Mouse (Mus musculus) kidney, embryonic 14.5 days (tissue): Measurements from ENCODE around the gene Ankrd28. TPM values are rescaled to one million over a fixed set of nuclear protein-coding genes. Genes with fewer than 3 reads are reported as not detected.

Experiments
- ATAC-seq: fragments of 200-750 bp; cut with Nextera tagmentation; 2 replicates; pipeline ENCODE4 v1.8.0; 2017; ENCODE audit warnings: moderate number of reproducible peaks, mild to moderate bottlenecking, moderate TSS enrichment, moderate library complexity; ENCODE audit not compliant: low FRiP score, low TSS enrichment
- H3K27ac ChIP-seq: fragments of 300-500 bp; sonication (generic); 2 replicates; pipeline ENCODE4 v1.5.1; 2014; ENCODE audit warnings: low read depth, mild to moderate bottlenecking, low read length, moderate library complexity, mixed read lengths
- H3K27me3 ChIP-seq: fragments of 300-500 bp; sonication (generic); 2 replicates; pipeline ENCODE4 v1.6.1; 2014; ENCODE audit warnings: mild to moderate bottlenecking, low read length; ENCODE audit not compliant: control insufficient read depth, insufficient read depth
- H3K36me3 ChIP-seq: fragments of 300-500 bp; sonication (generic); 2 replicates; pipeline ENCODE4 v1.6.1; 2014; ENCODE audit warnings: low read length, mixed read lengths; ENCODE audit not compliant: control insufficient read depth, insufficient read depth
- H3K4me1 ChIP-seq: fragments of 300-500 bp; sonication (generic); 2 replicates; pipeline ENCODE4 v1.6.1; 2014; ENCODE audit warnings: low read length, mixed read lengths; ENCODE audit not compliant: control insufficient read depth, insufficient read depth
- H3K4me2 ChIP-seq: fragments of 300-500 bp; sonication (generic); replicated peaks from 2 replicates; pipeline ENCODE4 v1.6.1; 2014; ENCODE audit warnings: low read depth, mild to moderate bottlenecking, low read length
- H3K4me3 ChIP-seq: fragments of 300-500 bp; sonication (generic); 2 replicates; pipeline ENCODE4 v1.5.1; 2014; ENCODE audit warnings: mild to moderate bottlenecking, low read length
- H3K9ac ChIP-seq: fragments of 300-500 bp; sonication (generic); 2 replicates; pipeline ENCODE4 v1.6.1; 2014; ENCODE audit warnings: low read depth, mild to moderate bottlenecking, low read length, moderate library complexity
- H3K9me3 ChIP-seq: fragments of 300-500 bp; sonication (generic); 2 replicates; pipeline ENCODE4 v1.6.1; 2016; ENCODE audit warnings: low read length; ENCODE audit not compliant: control insufficient read depth
- WGBS: fragments of 180-500 bp; shearing (Covaris S2); extraction: QIAGEN DNeasy Blood & Tissue Kit; methylation state at CpG from one replicate; pipeline ENCODE4 v1.1.7; 2014; 5-methylcytosine and 5-hydroxymethylcytosine counted together
- polyA plus RNA-seq: library from polyadenylated mRNA; unstranded; fragments of >200 nt; fragmentation: Nextera tagmentation; extraction: Ambion mirVana; gene quantifications from 2 replicates; pipeline ENCODE4 v1.2.1, GENCODE M21; 2014

Ankrd28 gene
- polyA plus RNA-seq, 1 experiment from 2014 or later, result 11.0 TPM

GRCm38 (mm10) chr14:31800976-31801375, 29.5 kb downstream of the Ankrd28 start:
- 87% methylated on average over 7 of the region's 7 CpGs for WGBS
- no peak for ATAC-seq
- no peak overlapping the region for H3K27ac ChIP-seq
- H3K9ac ChIP-seq, result no peak overlapping the region
- no peak overlapping the region for H3K4me3 ChIP-seq
- no peaks in the 10 kb centered on the region for H3K4me1 ChIP-seq
- H3K9me3 ChIP-seq, result no peaks in the 10 kb centered on the region
- H3K27me3 ChIP-seq, result no peaks in the 10 kb centered on the region
- no peaks in the 10 kb centered on the region for H3K36me3 ChIP-seq
- H3K4me2 ChIP-seq, result no peak overlapping the region

GRCm38 (mm10) chr14:31800446-31800845, 30.0 kb downstream of the Ankrd28 start:
- WGBS, result 91% methylated on average over 5 of the region's 5 CpGs

GRCm38 (mm10) chr14:31798937-31799336, 31.5 kb downstream of the Ankrd28 start:
- H3K36me3 ChIP-seq, result no peaks in the 10 kb centered on the region
- H3K9me3 ChIP-seq, result no peaks in the 10 kb centered on the region
- no peaks in the 10 kb centered on the region for H3K4me1 ChIP-seq
- H3K4me2 ChIP-seq, result no peak overlapping the region
- no peaks in the 10 kb centered on the region for H3K27me3 ChIP-seq
- H3K4me3 ChIP-seq, result no peak overlapping the region
- 68% methylated on average over 10 of the region's 10 CpGs for WGBS
- ATAC-seq, result no peak
- H3K9ac ChIP-seq, result no peak overlapping the region
- no peak overlapping the region for H3K27ac ChIP-seq

More at GRCm38 (mm10) chr14:31800446-31800845, 30.0 kb downstream of the Ankrd28 start:
- no peak for ATAC-seq
- no peaks in the 10 kb centered on the region for H3K36me3 ChIP-seq
- no peak overlapping the region for H3K4me3 ChIP-seq
- H3K9me3 ChIP-seq, result no peaks in the 10 kb centered on the region
- no peak overlapping the region for H3K9ac ChIP-seq
- no peaks in the 10 kb centered on the region for H3K27me3 ChIP-seq
- no peak overlapping the region for H3K27ac ChIP-seq
- no peak overlapping the region for H3K4me2 ChIP-seq
- no peaks in the 10 kb centered on the region for H3K4me1 ChIP-seq

- Histone ChIP-seq H3K4me3 (no peak overlapping the region), H3K9ac (no peak overlapping the region), H3K27ac (no peak overlapping the region), H3K4me1 (no peaks in the 10 kb centered on the region), H3K36me3 (no peaks in the 10 kb centered on the region), H3K27me3 (no peaks in the 10 kb centered on the region), H3K4me2 (no peak overlapping the region), H3K9me3 (no peaks in the 10 kb centered on the region)
- no peak for ATAC-seq
- 48% methylated on average over 1 of the region's 1 CpGs for WGBS
Observed at GRCm38 (mm10) chr14:31795535-31795934, 34.9 kb downstream of the Ankrd28 start.

GRCm38 (mm10) chr14:31794776-31795126, 35.7 kb downstream of the Ankrd28 start:
- Histone ChIP-seq H3K36me3 (no peaks in the 10 kb centered on the region), H3K4me2 (no peak overlapping the region), H3K27ac (no peak overlapping the region), H3K9ac (no peak overlapping the region), H3K27me3 (no peaks in the 10 kb centered on the region), H3K4me3 (no peak overlapping the region), H3K9me3 (no peaks in the 10 kb centered on the region), H3K4me1 (no peaks in the 10 kb centered on the region)
- 45% methylated on average over 1 of the region's 1 CpGs for WGBS
- no peak for ATAC-seq

- H3K36me3 ChIP-seq, result no peaks in the 10 kb centered on the region
- no peaks in the 10 kb centered on the region for H3K4me1 ChIP-seq
- H3K27me3 ChIP-seq, result no peaks in the 10 kb centered on the region
- WGBS, result 63% methylated on average over 4 of the region's 4 CpGs
- no peaks in the 10 kb centered on the region for H3K9me3 ChIP-seq
- no peak for ATAC-seq
- no peak overlapping the region for H3K9ac ChIP-seq
- H3K27ac ChIP-seq, result no peak overlapping the region
- no peak overlapping the region for H3K4me3 ChIP-seq
- H3K4me2 ChIP-seq, result no peak overlapping the region
Observed at GRCm38 (mm10) chr14:31793979-31794775, 36.3 kb downstream of the Ankrd28 start.

- H3K36me3 ChIP-seq, result no peaks in the 10 kb centered on the region
- H3K27ac ChIP-seq, result no peak overlapping the region
- no peak overlapping the region for H3K4me3 ChIP-seq
- no peak overlapping the region for H3K9ac ChIP-seq
- H3K4me2 ChIP-seq, result no peak overlapping the region
- ATAC-seq, result no peak
- no peaks in the 10 kb centered on the region for H3K27me3 ChIP-seq
- H3K4me1 ChIP-seq, result no peaks in the 10 kb centered on the region
- no peaks in the 10 kb centered on the region for H3K9me3 ChIP-seq
- WGBS, result 70% methylated on average over 1 of the region's 1 CpGs
Observed at GRCm38 (mm10) chr14:31790797-31791196, 39.7 kb downstream of the Ankrd28 start.

GRCm38 (mm10) chr14:31786906-31787305, 43.5 kb downstream of the Ankrd28 start:
- Histone ChIP-seq H3K36me3 (no peaks in the 10 kb centered on the region), H3K27ac (no peak overlapping the region), H3K9ac (no peak overlapping the region), H3K9me3 (no peaks in the 10 kb centered on the region), H3K4me1 (0 out of 2 replicates have a peak, but pooled peaks cover 3% of the 10 kb centered on the region), H3K4me3 (no peak overlapping the region), H3K27me3 (no peaks in the 10 kb centered on the region), H3K4me2 (no peak overlapping the region)
- no peak for ATAC-seq
- 49% methylated on average over 2 of the region's 2 CpGs for WGBS

GRCm38 (mm10) chr14:31785681-31786080, 44.8 kb downstream of the Ankrd28 start:
- H3K27ac ChIP-seq, result no peak overlapping the region
- H3K4me3 ChIP-seq, result no peak overlapping the region
- ATAC-seq, result no peak
- peaks cover 3% of the 10 kb centered on the region; the same call in 1 of the 2 replicates for H3K4me1 ChIP-seq
- no peak overlapping the region for H3K4me2 ChIP-seq
- H3K36me3 ChIP-seq, result no peaks in the 10 kb centered on the region
- no peaks in the 10 kb centered on the region for H3K9me3 ChIP-seq
- H3K27me3 ChIP-seq, result no peaks in the 10 kb centered on the region
- H3K9ac ChIP-seq, result no peak overlapping the region
